Mouse (Mus musculus): ENCODE data around the gene Myh1.
A peak's percentile ranks its signal among the peaks of the same experiment; 100 is the strongest.

Myh1 gene

GRCm38 (mm10) chr11:67235639-67236358, 35.9 kb downstream of the Myh1 start:
- peak; percentile 54 to 75 for DNase-seq (ENCODE audit: low spot score in 2 of 2)

GRCm38 (mm10) chr11:67236799-67237198, 36.9 kb downstream of the Myh1 start:
- DNase-seq (ENCODE audit: low spot score in 2 of 2) = no peak

- DNase-seq (ENCODE audit: low spot score in 2 of 2) = no peak
Measured at GRCm38 (mm10) chr11:67237481-67238079, 37.7 kb downstream of the Myh1 start, which contains the start of gene Myh4. Myh4 (plus strand) TSS chr11:67238029.

- no peak for DNase-seq (ENCODE audit: low spot score in 2 of 2)
Measured at GRCm38 (mm10) chr11:67241051-67241450, 41.2 kb downstream of the Myh1 start.

GRCm38 (mm10) chr11:67253691-67254090, 53.8 kb downstream of the Myh1 start:
- DNase-seq (ENCODE audit: low spot score in 2 of 2) = peak; percentile 49 to 71

GRCm38 (mm10) chr11:67257048-67257447, 57.2 kb downstream of the Myh1 start:
- DNase-seq (ENCODE audit: low spot score in 2 of 2) = no peak

- no peak for DNase-seq (ENCODE audit: low spot score in 2 of 2)
Measured at GRCm38 (mm10) chr11:67260956-67261355, 61.1 kb downstream of the Myh1 start.
